Mouse (Mus musculus): ENCODE data around the gene Tldc2. TPM values are rescaled to one million over a fixed set of nuclear protein-coding genes. Genes with fewer than 3 reads are reported as not detected.

Gene Tldc2
- polyA plus RNA-seq, 1 experiment from 2014 or later, result not detected

GRCm38 (mm10) chr2:157137959-157138731 lies 51.3 kb downstream of the Tldc2 start:
- DNase-seq (ENCODE audit: low spot score) (no peak), ATAC-seq (ENCODE audit: low FRiP score) (no peak)
- Histone ChIP-seq H3K9ac (ENCODE audit: low read depth, low read length) (no peak overlapping the region), H3K4me2 (replicated peaks; ENCODE audit: low read depth, low read length) (no peak overlapping the region), H3K36me3 (ENCODE audit: control insufficient read depth, insufficient read depth, low read length) (no peaks in the 10 kb centered on the region), H3K27ac (ENCODE audit: low read depth, low read length) (no peak overlapping the region), H3K4me3 (ENCODE audit: low read depth, low read length) (no peak overlapping the region), H3K27me3 (ENCODE audit: control insufficient read depth, insufficient read depth, low read length) (no peaks in the 10 kb centered on the region), H3K9me3 (ENCODE audit: control insufficient read depth, low read length) (no peaks in the 10 kb centered on the region), H3K4me1 (replicated peaks; ENCODE audit: control insufficient read depth, insufficient read depth, low read length) (no peaks in the 10 kb centered on the region)
- WGBS, result 91% methylated on average over 9 of the region's 9 CpGs

DNA sequence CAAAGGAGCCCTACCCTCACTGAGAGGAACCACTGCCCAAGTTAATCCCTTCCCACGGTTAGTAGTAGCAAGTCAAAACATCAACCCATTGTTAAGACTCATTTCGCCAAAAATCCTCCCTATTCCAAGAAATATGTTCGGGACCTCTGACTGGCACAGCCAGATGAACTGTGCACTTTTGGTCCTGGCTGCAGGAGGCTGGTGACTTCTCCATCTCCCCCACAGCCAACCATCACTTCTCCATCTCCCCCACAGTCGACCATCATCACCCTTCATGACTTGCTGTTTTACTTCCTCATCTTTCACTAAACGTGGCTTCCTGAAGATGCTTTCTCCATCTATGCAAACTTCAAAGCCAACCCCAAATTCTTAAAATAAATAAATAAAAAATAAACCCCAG lies 52.0 kb downstream of the Tldc2 start:
- Histone ChIP-seq H3K9ac (ENCODE audit: low read depth, low read length) (no peak overlapping the region), H3K4me2 (replicated peaks; ENCODE audit: low read depth, low read length) (no peak overlapping the region), H3K4me1 (replicated peaks; ENCODE audit: control insufficient read depth, insufficient read depth, low read length) (no peaks in the 10 kb centered on the region), H3K9me3 (ENCODE audit: control insufficient read depth, low read length) (no peaks in the 10 kb centered on the region), H3K4me3 (ENCODE audit: low read depth, low read length) (no peak overlapping the region), H3K27me3 (ENCODE audit: control insufficient read depth, insufficient read depth, low read length) (no peaks in the 10 kb centered on the region), H3K27ac (ENCODE audit: low read depth, low read length) (no peak overlapping the region), H3K36me3 (ENCODE audit: control insufficient read depth, insufficient read depth, low read length) (no peaks in the 10 kb centered on the region)
- 82% methylated on average over 5 of the region's 5 CpGs for WGBS
- DNase-seq (ENCODE audit: low spot score) (no peak), ATAC-seq (ENCODE audit: low FRiP score) (no peak)

- ATAC-seq (ENCODE audit: low FRiP score) (no peak), DNase-seq (ENCODE audit: low spot score) (no peak)
- WGBS, result 92% methylated on average over 5 of the region's 5 CpGs
- Histone ChIP-seq H3K9ac (ENCODE audit: low read depth, low read length) (no peak overlapping the region), H3K27me3 (ENCODE audit: control insufficient read depth, insufficient read depth, low read length) (no peaks in the 10 kb centered on the region), H3K36me3 (ENCODE audit: control insufficient read depth, insufficient read depth, low read length) (no peaks in the 10 kb centered on the region), H3K27ac (ENCODE audit: low read depth, low read length) (no peak overlapping the region), H3K4me3 (ENCODE audit: low read depth, low read length) (no peak overlapping the region), H3K4me2 (replicated peaks; ENCODE audit: low read depth, low read length) (no peak overlapping the region), H3K9me3 (ENCODE audit: control insufficient read depth, low read length) (no peaks in the 10 kb centered on the region), H3K4me1 (replicated peaks; ENCODE audit: control insufficient read depth, insufficient read depth, low read length) (no peaks in the 10 kb centered on the region)
Observed at GRCm38 (mm10) chr2:157139251-157139802, 52.5 kb downstream of the Tldc2 start.

GRCm38 (mm10) chr2:157141962-157142361 lies 55.1 kb downstream of the Tldc2 start:
- H3K27me3 ChIP-seq (ENCODE audit: control insufficient read depth, insufficient read depth, low read length), result no peaks in the 10 kb centered on the region
- no peaks in the 10 kb centered on the region for H3K4me1 ChIP-seq (replicated peaks; ENCODE audit: control insufficient read depth, insufficient read depth, low read length)
- H3K9me3 ChIP-seq (ENCODE audit: control insufficient read depth, low read length), result no peaks in the 10 kb centered on the region
- H3K9ac ChIP-seq (ENCODE audit: low read depth, low read length), result no peak overlapping the region
- no peak overlapping the region for H3K4me2 ChIP-seq (replicated peaks; ENCODE audit: low read depth, low read length)
- no peak overlapping the region for H3K4me3 ChIP-seq (ENCODE audit: low read depth, low read length)
- H3K36me3 ChIP-seq (ENCODE audit: control insufficient read depth, insufficient read depth, low read length), result no peaks in the 10 kb centered on the region
- DNase-seq (ENCODE audit: low spot score) (no peak), ATAC-seq (ENCODE audit: low FRiP score) (no peak)
- WGBS, result 86% methylated on average over 4 of the region's 4 CpGs
- H3K27ac ChIP-seq (ENCODE audit: low read depth, low read length), result no peak overlapping the region

DNA sequence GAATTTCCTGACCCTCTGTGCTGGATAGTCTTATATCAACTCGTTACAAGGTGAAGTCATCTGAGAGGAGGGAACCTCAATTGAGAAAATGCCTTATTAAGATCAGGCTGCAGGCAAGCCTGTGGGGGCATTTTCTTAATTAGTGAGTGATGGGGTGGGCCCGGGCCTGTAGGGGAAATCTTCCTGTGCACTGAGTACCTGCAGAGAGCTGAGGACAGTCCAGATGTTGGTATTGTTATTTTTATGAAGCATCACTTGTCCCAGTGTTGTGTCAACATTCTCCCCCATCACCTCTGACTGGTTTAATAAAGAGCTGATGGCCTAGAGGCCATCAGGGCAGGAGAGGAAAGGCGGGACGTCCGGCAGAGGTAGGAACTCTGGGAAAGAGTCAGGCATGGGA lies 57.3 kb downstream of the Tldc2 start:
- H3K27ac ChIP-seq (ENCODE audit: low read depth, low read length), result no peak overlapping the region
- no peak overlapping the region for H3K9ac ChIP-seq (ENCODE audit: low read depth, low read length)
- no peak for DNase-seq (ENCODE audit: low spot score)
- no peak for ATAC-seq (ENCODE audit: low FRiP score)
- H3K4me2 ChIP-seq (replicated peaks; ENCODE audit: low read depth, low read length), result no peak overlapping the region
- H3K4me1 ChIP-seq (replicated peaks; ENCODE audit: control insufficient read depth, insufficient read depth, low read length), result no peaks in the 10 kb centered on the region
- 83% methylated on average over 5 of the region's 5 CpGs for WGBS
- H3K9me3 ChIP-seq (ENCODE audit: control insufficient read depth, low read length), result no peaks in the 10 kb centered on the region
- peaks cover 5% of the 10 kb centered on the region; the same call in 1 of the 2 replicates for H3K36me3 ChIP-seq (ENCODE audit: control insufficient read depth, insufficient read depth, low read length)
- H3K4me3 ChIP-seq (ENCODE audit: low read depth, low read length), result no peak overlapping the region
- no peaks in the 10 kb centered on the region for H3K27me3 ChIP-seq (ENCODE audit: control insufficient read depth, insufficient read depth, low read length)

DNA sequence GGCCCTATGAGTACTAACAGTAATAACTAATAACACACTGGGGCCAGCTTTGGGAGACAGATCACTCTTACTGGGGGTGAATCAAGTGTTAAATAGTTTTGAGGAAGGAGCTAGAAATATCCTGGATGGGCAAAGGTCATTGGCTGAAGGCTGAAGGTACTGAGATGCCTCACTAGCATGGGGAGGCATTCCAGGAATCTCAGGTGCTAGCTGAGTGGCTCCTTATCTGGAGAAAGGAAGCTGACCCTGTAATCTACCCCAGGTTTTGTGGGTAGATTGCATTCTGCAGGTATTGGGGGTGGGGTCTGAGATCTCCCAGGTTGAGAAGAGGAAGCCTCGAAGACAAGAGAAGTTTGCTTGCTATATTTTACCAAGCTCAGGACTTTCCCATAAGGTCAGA lies 58.3 kb downstream of the Tldc2 start:
- ATAC-seq (ENCODE audit: low FRiP score) (no peak), DNase-seq (ENCODE audit: low spot score) (no peak)
- Histone ChIP-seq H3K9ac (ENCODE audit: low read depth, low read length) (no peak overlapping the region), H3K36me3 (ENCODE audit: control insufficient read depth, insufficient read depth, low read length) (peaks cover 5% of the 10 kb centered on the region; the same call in 1 of the 2 replicates), H3K9me3 (ENCODE audit: control insufficient read depth, low read length) (no peaks in the 10 kb centered on the region), H3K27me3 (ENCODE audit: control insufficient read depth, insufficient read depth, low read length) (no peaks in the 10 kb centered on the region), H3K4me3 (ENCODE audit: low read depth, low read length) (no peak overlapping the region), H3K4me2 (replicated peaks; ENCODE audit: low read depth, low read length) (no peak overlapping the region), H3K27ac (ENCODE audit: low read depth, low read length) (no peak overlapping the region), H3K4me1 (replicated peaks; ENCODE audit: control insufficient read depth, insufficient read depth, low read length) (no peaks in the 10 kb centered on the region)
- 71% methylated on average over 1 of the region's 1 CpGs for WGBS

Other genes with a start within 250 kb of the Tldc2 start
- gene Tgif2, start 247.0 kb upstream of the Tldc2 start, polyA plus RNA-seq (2014; fragmentation: Nextera tagmentation; extraction: Ambion mirVana), result 69.6 and 71.8 TPM in 2 replicates
- 5.9 and 8.6 TPM in 2 replicates for gene 4930518I15Rik, start 229.1 kb upstream of the Tldc2 start, polyA plus RNA-seq (2014; fragmentation: Nextera tagmentation; extraction: Ambion mirVana)
- gene Rab5if, start 223.9 kb upstream of the Tldc2 start, polyA plus RNA-seq (2014; fragmentation: Nextera tagmentation; extraction: Ambion mirVana), result 208 and 214 TPM in 2 replicates
- 0.47 and 0.59 TPM in 2 replicates for gene Sla2, start 199.9 kb upstream of the Tldc2 start, polyA plus RNA-seq (2014; fragmentation: Nextera tagmentation; extraction: Ambion mirVana)
- 48.2 and 50.2 TPM in 2 replicates for gene Ndrg3, start 95.0 kb upstream of the Tldc2 start, polyA plus RNA-seq (2014; fragmentation: Nextera tagmentation; extraction: Ambion mirVana)
- 42.1 and 44.7 TPM in 2 replicates for gene Dsn1, start 79.9 kb upstream of the Tldc2 start, polyA plus RNA-seq (2014; fragmentation: Nextera tagmentation; extraction: Ambion mirVana)
- gene Soga1, start 7.8 kb upstream of the Tldc2 start, polyA plus RNA-seq (2014; fragmentation: Nextera tagmentation; extraction: Ambion mirVana), result 7.2 and 9.8 TPM in 2 replicates
- 23.6 and 29.9 TPM in 2 replicates for gene Samhd1, start 48.2 kb downstream of the Tldc2 start, polyA plus RNA-seq (2014; fragmentation: Nextera tagmentation; extraction: Ambion mirVana)
- gene Rbl1, start 117.5 kb downstream of the Tldc2 start, polyA plus RNA-seq (2014; fragmentation: Nextera tagmentation; extraction: Ambion mirVana), result 29.9 and 31.8 TPM in 2 replicates
- 227 and 256 TPM in 2 replicates for gene Rpn2, start 192.0 kb downstream of the Tldc2 start, polyA plus RNA-seq (2014; fragmentation: Nextera tagmentation; extraction: Ambion mirVana)
- 0.75 and 0.79 TPM in 2 replicates for gene Mroh8, start 192.5 kb downstream of the Tldc2 start, polyA plus RNA-seq (2014; fragmentation: Nextera tagmentation; extraction: Ambion mirVana)

All from hindbrain, embryonic 11.5 days (tissue).